Mouse (Mus musculus) limb, embryonic 14.5 days (tissue): Measurements from ENCODE around the gene Gpr183. TPM values are rescaled to one million over a fixed set of nuclear protein-coding genes. Genes with fewer than 3 reads are reported as not detected.

ENCODE experiments used
- ATAC-seq: fragments of 200-750 bp; cut with Nextera tagmentation; 2 replicates; pipeline ENCODE4 v1.8.0; 2017; ENCODE audit warnings: low read depth, moderate number of reproducible peaks, moderate TSS enrichment; ENCODE audit not compliant: low FRiP score
- DNase-seq: peaks from one replicate; pipeline ENCODE4 v3.0.0-alpha.2; 2015; ENCODE audit warnings: low spot score
- H3K27ac ChIP-seq: fragments of 300-500 bp; sonication (generic); replicated peaks from 2 replicates; pipeline ENCODE4 v1.5.1; 2014; ENCODE audit warnings: low read depth, mild to moderate bottlenecking, low read length, moderate library complexity, mixed read lengths
- H3K27me3 ChIP-seq: fragments of 300-500 bp; sonication (generic); 2 replicates; pipeline ENCODE4 v1.6.1; 2014; ENCODE audit warnings: low read length, mixed read lengths; ENCODE audit not compliant: control insufficient read depth, insufficient read depth
- H3K36me3 ChIP-seq: fragments of 300-500 bp; sonication (generic); 2 replicates; pipeline ENCODE4 v1.6.1; 2014; ENCODE audit warnings: mild to moderate bottlenecking, low read length, moderate library complexity, mixed read lengths; ENCODE audit not compliant: control insufficient read depth, insufficient read depth
- H3K4me1 ChIP-seq: fragments of 300-500 bp; sonication (generic); 2 replicates; pipeline ENCODE4 v1.6.1; 2014; ENCODE audit warnings: antibody characterized with exemption, low read length, mixed read lengths; ENCODE audit not compliant: control insufficient read depth, insufficient read depth
- H3K4me2 ChIP-seq: fragments of 300-500 bp; sonication (generic); replicated peaks from 2 replicates; pipeline ENCODE4 v1.6.1; 2014; ENCODE audit warnings: low read depth, mild to moderate bottlenecking, low read length, moderate library complexity; ENCODE audit not compliant: severe bottlenecking
- H3K4me3 ChIP-seq: fragments of 300-500 bp; sonication (generic); replicated peaks from 2 replicates; pipeline ENCODE4 v1.5.1; 2014; ENCODE audit warnings: low read length
- H3K9ac ChIP-seq: fragments of 300-500 bp; sonication (generic); 2 replicates; pipeline ENCODE4 v1.6.1; 2014; ENCODE audit warnings: mild to moderate bottlenecking, low read depth, low read length, moderate library complexity; ENCODE audit not compliant: severe bottlenecking
- H3K9me3 ChIP-seq: fragments of 300-500 bp; sonication (generic); 2 replicates; pipeline ENCODE4 v1.6.1; 2016; ENCODE audit warnings: low read length; ENCODE audit not compliant: control insufficient read depth
- POLR2A ChIP-seq: fragments of 200-500 bp; IDR thresholded peaks from 2 replicates; pipeline ENCODE4 v1.8.0; 2012; ENCODE audit warnings: inconsistent platforms, mild to moderate bottlenecking, moderate library complexity, borderline replicate concordance; ENCODE audit not compliant: insufficient read depth, insufficient read length; ENCODE audit errors: extremely low read depth
- WGBS: fragments of 180-500 bp; shearing (Covaris S2); extraction: QIAGEN DNeasy Blood & Tissue Kit; methylation state at CpG from one replicate; pipeline ENCODE4 v1.1.7; 2014; 5-methylcytosine and 5-hydroxymethylcytosine counted together
- polyA plus RNA-seq, 2 experiments: library from polyadenylated mRNA; depleted of rRNA in 1 of 2; stranded (reverse) in 1 of 2; unstranded in 1 of 2; fragments of >200 nt; fragmentation: Nextera tagmentation in 1 of 2; extraction: Ambion mirVana in 1 of 2; gene quantifications; 2 replicates each; pipeline versions ENCODE4 v1.2.1 to v1.2.3; 2012 to 2014

Gene Gpr183
- polyA plus RNA-seq, 2 experiments = 2.8 to 4.3 TPM

GRCm38 (mm10) chr14:121989331-121989730 lies 24.3 kb upstream of the Gpr183 start:
- no peaks in the 10 kb centered on the region for H3K27me3 ChIP-seq
- H3K27ac ChIP-seq = no peak overlapping the region
- no peak for DNase-seq
- H3K4me2 ChIP-seq = no peak overlapping the region
- H3K36me3 ChIP-seq = peaks cover 6% of the 10 kb centered on the region; the same call in 1 of the 2 replicates
- H3K4me3 ChIP-seq = no peak overlapping the region
- no peaks in the 10 kb centered on the region for H3K9me3 ChIP-seq
- no peaks in the 10 kb centered on the region for H3K4me1 ChIP-seq
- WGBS = 94% methylated on average over 3 of the region's 3 CpGs
- ATAC-seq = no peak
- no peak overlapping the region for H3K9ac ChIP-seq
- no peak for TF ChIP-seq POLR2A

- H3K9ac ChIP-seq = no peak overlapping the region
- H3K9me3 ChIP-seq = no peaks in the 10 kb centered on the region
- no peak for TF ChIP-seq POLR2A
- no peak overlapping the region for H3K4me2 ChIP-seq
- H3K36me3 ChIP-seq = peaks cover 3% of the 10 kb centered on the region; the same call in 1 of the 2 replicates
- 81% methylated on average over 4 of the region's 4 CpGs for WGBS
- no peaks in the 10 kb centered on the region for H3K27me3 ChIP-seq
- DNase-seq = no peak
- ATAC-seq = no peak
- H3K4me1 ChIP-seq = no peaks in the 10 kb centered on the region; the same call in 1 of the 2 replicates
- no peak overlapping the region for H3K27ac ChIP-seq
- H3K4me3 ChIP-seq = no peak overlapping the region
These were observed 22.7 kb upstream of the Gpr183 start for GRCm38 (mm10) chr14:121987691-121988090.

- DNase-seq = no peak
- Histone ChIP-seq H3K9me3 (no peaks in the 10 kb centered on the region), H3K4me2 (no peak overlapping the region), H3K4me3 (no peak overlapping the region), H3K27me3 (no peaks in the 10 kb centered on the region), H3K36me3 (peaks cover 3% of the 10 kb centered on the region; the same call in 1 of the 2 replicates), H3K27ac (no peak overlapping the region), H3K9ac (no peak overlapping the region), H3K4me1 (no peaks in the 10 kb centered on the region; the same call in 1 of the 2 replicates)
- ATAC-seq = no peak
- 90% methylated on average over 1 of the region's 1 CpGs for WGBS
- TF ChIP-seq POLR2A = no peak
These were observed 22.3 kb upstream of the Gpr183 start for GRCm38 (mm10) chr14:121987287-121987686.

GRCm38 (mm10) chr14:121986028-121986427 lies 21.0 kb upstream of the Gpr183 start:
- Histone ChIP-seq H3K27me3 (no peaks in the 10 kb centered on the region), H3K27ac (no peak overlapping the region), H3K9ac (no peak overlapping the region), H3K4me1 (no peaks in the 10 kb centered on the region; the same call in 1 of the 2 replicates), H3K4me3 (no peak overlapping the region), H3K36me3 (no peaks in the 10 kb centered on the region), H3K9me3 (no peaks in the 10 kb centered on the region), H3K4me2 (no peak overlapping the region)
- WGBS = 87% methylated on average over 6 of the region's 6 CpGs
- DNase-seq = no peak
- ATAC-seq = no peak
- TF ChIP-seq POLR2A = no peak

- no peaks in the 10 kb centered on the region for H3K36me3 ChIP-seq
- H3K9ac ChIP-seq = no peak overlapping the region
- H3K9me3 ChIP-seq = no peaks in the 10 kb centered on the region
- H3K4me1 ChIP-seq = no peaks in the 10 kb centered on the region; the same call in 1 of the 2 replicates
- no peak overlapping the region for H3K27ac ChIP-seq
- DNase-seq (no peak), ATAC-seq (no peak)
- TF ChIP-seq POLR2A = no peak
- no peak overlapping the region for H3K4me3 ChIP-seq
- 83% methylated on average over 3 of the region's 3 CpGs for WGBS
- no peaks in the 10 kb centered on the region for H3K27me3 ChIP-seq
- no peak overlapping the region for H3K4me2 ChIP-seq
These were observed 20.5 kb upstream of the Gpr183 start for GRCm38 (mm10) chr14:121985477-121985876.
